Mouse (Mus musculus): ENCODE data around the gene Ddhd1. TPM values are rescaled to one million over a fixed set of nuclear protein-coding genes. Genes with fewer than 3 reads are reported as not detected.

Gene Ddhd1
- total and polyA plus RNA-seq, 3 experiments, result 7.8 to 18.4 (median 12.7) TPM

- in situ Hi-C loops (cut with MboI; ENCODE audit: low pct_ligation_motif_present, low pct_unique_long_range_greater_than_20kb, low sequenced_read_pairs), result no loop called here
Measured at GRCm38 (mm10) chr14:45638717-45639116, 19.2 kb downstream of the Ddhd1 start.

GRCm38 (mm10) chr14:45635496-45635895 lies 22.4 kb downstream of the Ddhd1 start:
- no peak overlapping the region for H3K27ac ChIP-seq (ENCODE audit: insufficient read depth, low read depth)
- TF ChIP-seq IRF4 (IDR thresholded peaks at IDR 0.05; ENCODE audit: low read depth, low read length), result no peak
- no peak for TF ChIP-seq MYC (IDR thresholded peaks at IDR 0.05; ENCODE audit: low read depth, low read length)
- no peak for TF ChIP-seq ZMIZ1 (IDR thresholded peaks at IDR 0.05; ENCODE audit: low read depth, low read length)
- no peak for TF ChIP-seq JUND (conservative IDR thresholded peaks at IDR 0.05; ENCODE audit: low read depth, low read length)
- no peak for TF ChIP-seq CHD2 (IDR thresholded peaks at IDR 0.05; ENCODE audit: low read length)
- no peak for TF ChIP-seq MXI1 (IDR thresholded peaks at IDR 0.05; ENCODE audit: low read depth, low read length)
- no peak for TF ChIP-seq SIN3A (IDR thresholded peaks at IDR 0.05; ENCODE audit: low read length)
- no peak for TF ChIP-seq ELF1 (IDR thresholded peaks at IDR 0.05; ENCODE audit: low read depth, low read length)
- no peak for TF ChIP-seq USF1 (IDR thresholded peaks at IDR 0.05; ENCODE audit: low read depth, low read length)
- TF ChIP-seq ZKSCAN1 (IDR thresholded peaks at IDR 0.05; ENCODE audit: borderline replicate concordance, low read depth, low read length), result no peak
- TF ChIP-seq BHLHE40 (IDR thresholded peaks at IDR 0.05; ENCODE audit: low read depth, low read length), result no peak
- TF ChIP-seq ZNF384 (IDR thresholded peaks at IDR 0.05; ENCODE audit: low read depth, low read length), result no peak
- no peak overlapping the region for H3K9ac ChIP-seq (ENCODE audit: insufficient read depth, low read depth)
- H3K4me3 ChIP-seq (replicated peaks in 1 of 3; ENCODE audit: low read depth in 2 of 3, low read length in 2 of 3, poor library complexity in 1 of 3), result no peak overlapping the region
- dilution Hi-C loops (cut with MboI; ENCODE audit: extremely low pct_ligation_motif_present, extremely low pct_unique_long_range_greater_than_20kb, low sequenced_read_pairs), result no loop called here
- H3K27me3 ChIP-seq (replicated peaks), result no peaks in the 10 kb centered on the region
- DNase-seq (ENCODE audit: extremely low read depth), result peak; percentile 57
- no peak overlapping the region for H3K4me2 ChIP-seq (ENCODE audit: insufficient read depth, low read depth, poor library complexity, severe bottlenecking)
- in situ Hi-C loops (cut with MboI; ENCODE audit: low pct_ligation_motif_present, low pct_unique_long_range_greater_than_20kb, low sequenced_read_pairs), result no loop called here
- H3K4me1 ChIP-seq (ENCODE audit: control insufficient read depth in 1 of 2, insufficient read depth in 2 of 2), result peaks cover 4 to 53% of the 10 kb centered on the region in 2 experiments
- H3K79me2 ChIP-seq (replicated peaks; ENCODE audit: control insufficient read depth, extremely low read depth, insufficient read depth, poor library complexity, severe bottlenecking), result no peaks in the 10 kb centered on the region
- peaks cover 0 to 6% of the 10 kb centered on the region in 2 experiments for H3K36me3 ChIP-seq (replicated peaks in 1 of 2; ENCODE audit: control insufficient read depth in 1 of 2, insufficient read depth in 1 of 2, low read length in 1 of 2)
- no peaks in the 10 kb centered on the region for H3K9me3 ChIP-seq (replicated peaks; ENCODE audit: low read length)

More at GRCm38 (mm10) chr14:45638717-45639116, 19.2 kb downstream of the Ddhd1 start:
- TF ChIP-seq CHD2 (IDR thresholded peaks at IDR 0.05; ENCODE audit: low read length), result no peak
- TF ChIP-seq ZNF384 (IDR thresholded peaks at IDR 0.05; ENCODE audit: low read depth, low read length), result no peak
- no peak for TF ChIP-seq RAD21 (IDR thresholded peaks at IDR 0.05; ENCODE audit: low read depth, low read length)
- TF ChIP-seq E2F4 (IDR thresholded peaks at IDR 0.05; ENCODE audit: insufficient replicate concordance, low read depth, low read length), result no peak
- TF ChIP-seq SMC3 (IDR thresholded peaks at IDR 0.05; ENCODE audit: low read depth, low read length), result no peak
- no peak for TF ChIP-seq SIN3A (IDR thresholded peaks at IDR 0.05; ENCODE audit: low read length)
- no peak for TF ChIP-seq HCFC1 (IDR thresholded peaks at IDR 0.05; ENCODE audit: low read depth, low read length)
- Histone ChIP-seq H3K27ac (ENCODE audit: insufficient read depth, low read depth) (no peak overlapping the region), H3K36me3 (replicated peaks in 1 of 2; ENCODE audit: control insufficient read depth in 1 of 2, insufficient read depth in 1 of 2, low read length in 1 of 2) (peaks cover 0 to 8% of the 10 kb centered on the region in 2 experiments), H3K4me2 (ENCODE audit: insufficient read depth, low read depth, poor library complexity, severe bottlenecking) (no peak overlapping the region), H3K27me3 (replicated peaks) (no peaks in the 10 kb centered on the region), H3K9me3 (replicated peaks; ENCODE audit: low read length) (no peaks in the 10 kb centered on the region), H3K4me1 (ENCODE audit: control insufficient read depth in 1 of 2, insufficient read depth in 2 of 2) (peaks cover 6 to 50% of the 10 kb centered on the region in 2 experiments), H3K9ac (ENCODE audit: insufficient read depth, low read depth) (no peak overlapping the region), H3K4me3 (replicated peaks in 1 of 3; ENCODE audit: low read depth in 2 of 3, low read length in 2 of 3, poor library complexity in 1 of 3) (no peak overlapping the region), H3K79me2 (replicated peaks; ENCODE audit: control insufficient read depth, extremely low read depth, insufficient read depth, poor library complexity, severe bottlenecking) (no peaks in the 10 kb centered on the region)
- DNase-seq (ENCODE audit: extremely low read depth), result no peak
- dilution Hi-C loops (cut with MboI; ENCODE audit: extremely low pct_ligation_motif_present, extremely low pct_unique_long_range_greater_than_20kb, low sequenced_read_pairs), result no loop called here

Data from CH12.LX (cell line).